Mouse (Mus musculus): ENCODE measurements around the gene Lyrm2. TPM values are rescaled to one million over a fixed set of nuclear protein-coding genes. Genes with fewer than 3 reads are reported as not detected.

Gene Lyrm2
- polyA plus RNA-seq, 1 experiment: 10.3 TPM

DNA sequence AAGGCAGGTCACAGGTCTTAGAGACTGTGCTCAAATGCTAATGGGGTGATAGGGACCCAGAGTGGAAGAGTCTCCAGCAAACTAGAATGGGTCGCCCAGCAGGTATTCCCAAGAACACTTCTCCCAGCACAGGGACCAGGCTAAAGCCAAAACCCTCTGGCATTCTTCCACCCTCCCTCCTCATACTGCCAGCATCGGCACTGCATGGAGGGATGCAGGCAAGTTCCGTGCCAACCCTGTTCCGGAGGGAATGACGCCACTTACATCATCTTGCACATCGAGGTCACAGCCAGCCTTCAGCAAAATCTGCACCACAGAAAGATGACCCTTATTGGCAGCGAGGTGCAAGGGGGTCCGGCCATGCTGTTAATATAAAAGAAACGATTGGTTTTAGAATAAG is 36.0 kb downstream of the Lyrm2 start:
- Histone ChIP-seq H3K4me3 (replicated peaks; ENCODE audit: extremely low read depth, low read depth, low read length) (no peak overlapping the region), H3K4me1 (ENCODE audit: control insufficient read depth, insufficient read depth, low read length) (no peaks in the 10 kb centered on the region)
- no peak for DNase-seq
- no peak for TF ChIP-seq POLR2A (IDR thresholded peaks at IDR 0.05; ENCODE audit: borderline replicate concordance, extremely low read depth, low read depth, low read length)
- TF ChIP-seq CTCF (IDR thresholded peaks at IDR 0.05; ENCODE audit: insufficient read depth, low read length): no peak
- WGBS: 82% methylated on average over 9 of the region's 9 CpGs

DNA sequence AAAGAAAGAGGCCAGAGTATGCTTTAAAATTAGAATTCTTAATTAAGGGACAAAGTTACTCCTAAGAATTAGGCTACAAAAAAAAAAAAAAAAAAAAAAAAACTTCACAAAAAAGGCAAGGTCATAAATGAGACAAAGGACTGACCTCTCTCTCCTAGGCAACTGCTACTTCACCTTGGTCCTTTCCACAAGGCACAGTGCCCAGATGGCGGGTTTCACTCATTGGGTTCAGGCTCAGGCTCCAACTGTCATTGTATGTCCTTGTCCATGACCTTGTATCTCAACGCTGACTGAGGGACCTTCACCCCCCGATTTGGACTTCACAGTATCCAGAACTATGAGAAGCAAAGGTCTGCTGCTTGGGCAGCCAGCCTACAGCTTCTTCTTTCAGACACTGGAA is 38.3 kb downstream of the Lyrm2 start:
- no peak overlapping the region for H3K4me3 ChIP-seq (replicated peaks; ENCODE audit: extremely low read depth, low read depth, low read length)
- no peaks in the 10 kb centered on the region for H3K4me1 ChIP-seq (ENCODE audit: control insufficient read depth, insufficient read depth, low read length)
- no peak for DNase-seq
- 91% methylated on average over 3 of the region's 3 CpGs for WGBS
- TF ChIP-seq CTCF (IDR thresholded peaks at IDR 0.05; ENCODE audit: insufficient read depth, low read length) (no peak), POLR2A (IDR thresholded peaks at IDR 0.05; ENCODE audit: borderline replicate concordance, extremely low read depth, low read depth, low read length) (no peak)

Other genes with a start within 250 kb of the Lyrm2 start
- not detected in 2 replicates for gene Gja10, start 197.5 kb upstream of the Lyrm2 start, polyA plus RNA-seq (2012; rRNA removed)
- gene Casp8ap2, start 184.8 kb upstream of the Lyrm2 start, polyA plus RNA-seq (2012; rRNA removed): 1.7 and 6.7 TPM in 2 replicates
- 4.1 and 6.0 TPM in 2 replicates for gene Mdn1, start 143.1 kb upstream of the Lyrm2 start, polyA plus RNA-seq (2012; rRNA removed)
- 0.34 and 0.72 TPM in 2 replicates for gene Ankrd6, start 150.6 kb downstream of the Lyrm2 start, polyA plus RNA-seq (2012; rRNA removed)
- gene Rragd, start 182.8 kb downstream of the Lyrm2 start, polyA plus RNA-seq (2012; rRNA removed): 1.8 and 3.4 TPM in 2 replicates
- gene Ube2j1, start 231.2 kb downstream of the Lyrm2 start, polyA plus RNA-seq (2012; rRNA removed): 14.9 and 17.9 TPM in 2 replicates

Measured in lung, adult 2 months (tissue).